Mouse (Mus musculus) midbrain, postnatal 0 days (tissue): ENCODE measurements around the gene Heatr3. TPM values are rescaled to one million over a fixed set of nuclear protein-coding genes. Genes with fewer than 3 reads are reported as not detected.
"Not testable (repeated sequence)": the region's sequence is repeated elsewhere in the genome, so short reads cannot be mapped to it uniquely, and the experiment has no call there.

Experiments
- ATAC-seq: fragments of 200-750 bp; cut with Nextera tagmentation; 2 replicates; pipeline ENCODE4 v1.8.0; 2017; ENCODE audit warnings: moderate number of reproducible peaks, mild to moderate bottlenecking, moderate TSS enrichment, moderate library complexity; ENCODE audit not compliant: low FRiP score
- DNase-seq: peaks from one replicate; pipeline ENCODE4 v3.0.0-alpha.2; 2015; ENCODE audit warnings: low spot score
- H3K27ac ChIP-seq: fragments of 300-500 bp; sonication (generic); 2 replicates; pipeline ENCODE4 v1.5.1; 2014; ENCODE audit warnings: low read depth, mild to moderate bottlenecking, low read length, mixed read lengths
- H3K27me3 ChIP-seq: fragments of 300-500 bp; sonication (generic); 2 replicates; pipeline ENCODE4 v1.6.1; 2014; ENCODE audit warnings: low read length, control low read depth, mixed read lengths; ENCODE audit not compliant: insufficient read depth
- H3K36me3 ChIP-seq: fragments of 300-500 bp; sonication (generic); 2 replicates; pipeline ENCODE4 v1.6.1; 2014; ENCODE audit warnings: low read length, control low read depth, mixed read lengths; ENCODE audit not compliant: insufficient read depth
- H3K4me1 ChIP-seq: fragments of 300-500 bp; sonication (generic); 2 replicates; pipeline ENCODE4 v1.6.1; 2014; ENCODE audit warnings: mild to moderate bottlenecking, control low read depth, antibody characterized with exemption, low read length, mixed read lengths; ENCODE audit not compliant: insufficient read depth
- H3K4me2 ChIP-seq: fragments of 300-500 bp; sonication (generic); 2 replicates; pipeline ENCODE4 v1.6.1; 2014; ENCODE audit warnings: low read depth, mild to moderate bottlenecking, low read length, mixed read lengths; ENCODE audit not compliant: poor library complexity, severe bottlenecking
- H3K4me3 ChIP-seq: fragments of 300-500 bp; sonication (generic); 2 replicates; pipeline ENCODE4 v1.5.1; 2014; ENCODE audit warnings: low read depth, mild to moderate bottlenecking, low read length, moderate library complexity
- H3K9ac ChIP-seq: fragments of 300-500 bp; sonication (generic); replicated peaks from 2 replicates; pipeline ENCODE4 v1.6.1; 2014; ENCODE audit warnings: mild to moderate bottlenecking, low read length, moderate library complexity, mixed read lengths; ENCODE audit not compliant: poor library complexity, severe bottlenecking
- H3K9me3 ChIP-seq: fragments of 300-500 bp; sonication (generic); 2 replicates; pipeline ENCODE4 v1.6.1; 2016; ENCODE audit warnings: low read length, control low read depth
- CTCF ChIP-seq: IDR thresholded peaks from 2 replicates; pipeline ENCODE4 v1.5.1; 2016; ENCODE audit warnings: antibody characterized with exemption, mild to moderate bottlenecking
- WGBS: fragments of 180-500 bp; shearing (Covaris S2); extraction: QIAGEN DNeasy Blood & Tissue Kit; methylation state at CpG from one replicate; pipeline ENCODE4 v1.1.7; 2014; 5-methylcytosine and 5-hydroxymethylcytosine counted together
- microRNA-seq: library from miRNA; unstranded; fragments of <30 nt; microRNA quantifications from one replicate; pipeline ENCODE4, GENCODE M21; 2016; ENCODE audit warnings: borderline number of aligned reads
- polyA plus RNA-seq: library from polyadenylated mRNA; unstranded; fragments of >200 nt; fragmentation: Nextera tagmentation; extraction: Ambion mirVana; gene quantifications from 2 replicates; pipeline ENCODE4 v1.2.1, GENCODE M21; 2015
- total RNA-seq: library from RNA; depleted of rRNA; stranded (reverse); fragments of >200 nt; gene quantifications from 2 replicates; pipeline ENCODE4 v1.2.3, GENCODE M21; 2014; rRNA removed

The Heatr3 gene
- total and polyA plus RNA-seq, 2 experiments from 2014 or later, result 26.9 to 38.0 TPM

DNA sequence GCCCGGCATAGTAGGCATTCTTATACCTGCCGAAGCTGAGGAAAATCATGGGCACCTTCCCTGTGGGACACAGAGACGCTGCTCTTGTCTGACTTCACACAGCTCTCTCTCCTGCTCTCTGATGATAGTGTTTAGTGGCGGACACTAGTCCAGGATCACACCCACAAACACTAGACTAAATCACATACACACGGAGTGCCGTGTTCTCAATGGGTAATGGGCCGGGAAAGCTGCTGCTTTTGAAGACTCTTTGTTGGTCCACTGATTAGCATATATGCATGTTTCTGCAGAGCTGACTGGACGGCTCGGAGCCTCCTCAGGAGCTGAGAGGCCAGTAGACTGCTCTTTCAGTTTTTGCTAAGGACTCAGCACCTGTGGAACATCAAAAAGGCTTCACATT, 68.4 kb downstream of the Heatr3 start:
- DNase-seq (no peak), ATAC-seq (no peak)
- H3K4me2 ChIP-seq, result no peak overlapping the region
- no peak overlapping the region for H3K4me3 ChIP-seq
- no peaks in the 10 kb centered on the region for H3K36me3 ChIP-seq
- no peak overlapping the region for H3K27ac ChIP-seq
- H3K9me3 ChIP-seq, result no peaks in the 10 kb centered on the region
- TF ChIP-seq CTCF, result no peak
- peaks cover 11% of the 10 kb centered on the region for H3K4me1 ChIP-seq
- no peak overlapping the region for H3K9ac ChIP-seq
- WGBS, result 60% methylated on average over 9 of the region's 9 CpGs
- H3K27me3 ChIP-seq, result no peaks in the 10 kb centered on the region

- Histone ChIP-seq H3K4me3 (no peak overlapping the region), H3K4me2 (no peak overlapping the region), H3K27ac (no peak overlapping the region), H3K36me3 (no peaks in the 10 kb centered on the region), H3K9ac (no peak overlapping the region), H3K27me3 (no peaks in the 10 kb centered on the region), H3K9me3 (no peaks in the 10 kb centered on the region), H3K4me1 (no peaks in the 10 kb centered on the region; the same call in 1 of the 2 replicates)
- TF ChIP-seq CTCF, result no peak
- ATAC-seq, result no peak
- no peak for DNase-seq
- WGBS, result 83% methylated on average over 7 of the region's 7 CpGs
Observed at GRCm38 (mm10) chr8:88207121-88207821, 69.6 kb downstream of the Heatr3 start.

- H3K4me3 ChIP-seq, H3K9ac ChIP-seq, H3K27ac ChIP-seq, DNase-seq, H3K36me3 ChIP-seq, H3K4me1 ChIP-seq, H3K4me2 ChIP-seq, H3K9me3 ChIP-seq, H3K27me3 ChIP-seq, ATAC-seq: not testable (repeated sequence)
- 93% methylated on average over 5 of the region's 6 CpGs for WGBS
Observed at GRCm38 (mm10) chr8:88209930-88210827, 72.5 kb downstream of the Heatr3 start.

DNA sequence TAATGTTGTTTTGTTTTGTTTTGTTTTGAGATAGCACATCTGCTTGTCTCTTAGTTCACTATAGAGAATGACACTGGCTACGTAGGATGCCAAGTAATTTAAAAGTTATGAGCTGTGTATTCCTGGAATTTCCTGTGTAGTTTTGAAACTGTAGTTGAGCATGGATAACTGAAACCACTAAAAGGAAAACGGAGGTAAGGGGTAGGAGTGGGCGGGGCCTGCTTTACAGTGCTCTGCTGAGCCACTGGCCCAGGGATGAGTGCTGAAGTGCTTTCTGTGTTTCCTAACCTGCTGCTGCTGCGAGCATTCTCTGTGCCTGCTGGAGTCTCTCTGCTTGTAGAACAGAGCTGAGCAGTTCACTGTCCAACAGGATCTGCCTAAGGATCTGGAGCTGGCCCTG, 83.7 kb downstream of the Heatr3 start:
- 73% methylated on average over 4 of the region's 4 CpGs for WGBS
- Histone ChIP-seq H3K27ac (no peak overlapping the region), H3K9ac (no peak overlapping the region), H3K4me1 (no peaks in the 10 kb centered on the region), H3K36me3 (no peaks in the 10 kb centered on the region), H3K4me3 (no peak overlapping the region), H3K9me3 (no peaks in the 10 kb centered on the region), H3K27me3 (no peaks in the 10 kb centered on the region), H3K4me2 (no peak overlapping the region)
- no peak for ATAC-seq
- no peak for DNase-seq
- TF ChIP-seq CTCF, result no peak

Small RNA genes lying within 50 kb of the gene (microRNA-seq; reads per million reads assigned to microRNA genes)
- 2.0 reads per million for gene Mir7071

Other genes starting within 250 kb of the Heatr3 start
- gene Zfp423, start 178.3 kb upstream of the Heatr3 start, total RNA-seq, result 53.6 and 57.5 TPM in 2 replicates
- 17.9 and 22.9 TPM in 2 replicates for gene Zfp423, start 178.3 kb upstream of the Heatr3 start, polyA plus RNA-seq
- gene Cnep1r1, start 19.1 kb upstream of the Heatr3 start, total RNA-seq, result 24.8 and 33.1 TPM in 2 replicates
- gene Cnep1r1, start 19.1 kb upstream of the Heatr3 start, polyA plus RNA-seq, result 22.2 and 22.3 TPM in 2 replicates
- gene Tent4b, start 61.4 kb downstream of the Heatr3 start, total RNA-seq, result 34.9 and 36.9 TPM in 2 replicates
- gene Tent4b, start 61.4 kb downstream of the Heatr3 start, polyA plus RNA-seq, result 7.9 and 8.9 TPM in 2 replicates
- gene Adcy7, start 134.5 kb downstream of the Heatr3 start, total RNA-seq, result 21.4 and 23.3 TPM in 2 replicates
- 11.1 and 11.9 TPM in 2 replicates for gene Adcy7, start 134.5 kb downstream of the Heatr3 start, polyA plus RNA-seq
- gene Brd7, start 224.3 kb downstream of the Heatr3 start, total RNA-seq, result 29.7 and 35.6 TPM in 2 replicates
- 55.0 and 60.7 TPM in 2 replicates for gene Brd7, start 224.3 kb downstream of the Heatr3 start, polyA plus RNA-seq